Mouse (Mus musculus): ENCODE results near the gene Hrh2. TPM values are rescaled to one million over a fixed set of nuclear protein-coding genes. Genes with fewer than 3 reads are reported as not detected.

Hrh2 gene
- polyA plus RNA-seq, 1 experiment from 2014 or later = 1.2 TPM

- no peaks in the 10 kb centered on the region for H3K9me3 ChIP-seq (replicated peaks; ENCODE audit: control insufficient read depth, low read length, poor library complexity, severe bottlenecking)
- H3K27ac ChIP-seq (ENCODE audit: low read length) = no peak overlapping the region
- no peak overlapping the region for H3K4me3 ChIP-seq (ENCODE audit: low read depth, low read length)
- H3K27me3 ChIP-seq (ENCODE audit: control insufficient read depth, insufficient read depth, low read depth, low read length) = no peaks in the 10 kb centered on the region
- no peak overlapping the region for H3K9ac ChIP-seq (ENCODE audit: low read depth, low read length)
- no peak overlapping the region for H3K4me2 ChIP-seq (ENCODE audit: low read length)
- 0 out of 2 replicates have a peak, but pooled peaks cover 2% of the 10 kb centered on the region for H3K4me1 ChIP-seq (ENCODE audit: control insufficient read depth, insufficient read depth, low read length)
- ATAC-seq = no peak
- WGBS = 83% methylated on average over 8 of the region's 8 CpGs
- H3K36me3 ChIP-seq (ENCODE audit: control insufficient read depth, insufficient read depth, low read length) = no peaks in the 10 kb centered on the region
Observed at GRCm38 (mm10) chr13:54202458-54202857, 10.5 kb downstream of the Hrh2 start.

DNA sequence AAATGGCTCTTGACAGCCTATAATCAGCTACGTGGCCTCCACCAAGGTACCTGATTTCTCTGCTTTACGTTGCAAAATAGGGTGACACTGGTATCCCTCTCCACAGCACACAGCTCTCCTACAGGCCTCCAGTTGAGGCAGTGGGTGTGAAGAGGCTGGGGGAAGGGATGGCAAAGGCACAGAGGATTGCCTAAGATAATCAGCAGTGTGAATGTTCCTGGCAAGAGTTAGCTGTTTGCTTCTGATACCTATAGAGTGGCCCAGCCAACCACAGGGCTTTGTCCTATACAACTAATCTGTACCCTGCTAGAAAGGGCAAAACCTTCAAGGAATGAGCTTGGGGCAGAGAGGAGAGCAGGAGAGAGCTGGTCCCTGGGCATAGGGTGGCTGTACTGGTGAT lies 11.5 kb downstream of the Hrh2 start:
- 84% methylated on average over 2 of the region's 2 CpGs for whole genome bisulfite sequencing
- Histone ChIP-seq H3K4me3 (ENCODE audit: low read depth, low read length) (no peak overlapping the region), H3K36me3 (ENCODE audit: control insufficient read depth, insufficient read depth, low read length) (no peaks in the 10 kb centered on the region), H3K4me1 (ENCODE audit: control insufficient read depth, insufficient read depth, low read length) (0 out of 2 replicates have a peak, but pooled peaks cover 2% of the 10 kb centered on the region), H3K9ac (ENCODE audit: low read depth, low read length) (no peak overlapping the region), H3K27me3 (ENCODE audit: control insufficient read depth, insufficient read depth, low read depth, low read length) (no peaks in the 10 kb centered on the region), H3K27ac (ENCODE audit: low read length) (no peak overlapping the region), H3K9me3 (replicated peaks; ENCODE audit: control insufficient read depth, low read length, poor library complexity, severe bottlenecking) (no peaks in the 10 kb centered on the region), H3K4me2 (ENCODE audit: low read length) (no peak overlapping the region)
- ATAC-seq = no peak

- no peaks in the 10 kb centered on the region for H3K9me3 ChIP-seq (replicated peaks; ENCODE audit: control insufficient read depth, low read length, poor library complexity, severe bottlenecking)
- H3K27me3 ChIP-seq (ENCODE audit: control insufficient read depth, insufficient read depth, low read depth, low read length) = no peaks in the 10 kb centered on the region
- H3K27ac ChIP-seq (ENCODE audit: low read length) = no peak overlapping the region
- H3K9ac ChIP-seq (ENCODE audit: low read depth, low read length) = no peak overlapping the region
- peaks cover 2% of the 10 kb centered on the region; the same call in 1 of the 2 replicates for H3K4me1 ChIP-seq (ENCODE audit: control insufficient read depth, insufficient read depth, low read length)
- H3K4me3 ChIP-seq (ENCODE audit: low read depth, low read length) = no peak overlapping the region
- WGBS = 82% methylated on average over 7 of the region's 7 CpGs
- ATAC-seq = no peak
- no peaks in the 10 kb centered on the region for H3K36me3 ChIP-seq (ENCODE audit: control insufficient read depth, insufficient read depth, low read length)
- H3K4me2 ChIP-seq (ENCODE audit: low read length) = no peak overlapping the region
Observed at GRCm38 (mm10) chr13:54205195-54205594, 13.3 kb downstream of the Hrh2 start.

DNA sequence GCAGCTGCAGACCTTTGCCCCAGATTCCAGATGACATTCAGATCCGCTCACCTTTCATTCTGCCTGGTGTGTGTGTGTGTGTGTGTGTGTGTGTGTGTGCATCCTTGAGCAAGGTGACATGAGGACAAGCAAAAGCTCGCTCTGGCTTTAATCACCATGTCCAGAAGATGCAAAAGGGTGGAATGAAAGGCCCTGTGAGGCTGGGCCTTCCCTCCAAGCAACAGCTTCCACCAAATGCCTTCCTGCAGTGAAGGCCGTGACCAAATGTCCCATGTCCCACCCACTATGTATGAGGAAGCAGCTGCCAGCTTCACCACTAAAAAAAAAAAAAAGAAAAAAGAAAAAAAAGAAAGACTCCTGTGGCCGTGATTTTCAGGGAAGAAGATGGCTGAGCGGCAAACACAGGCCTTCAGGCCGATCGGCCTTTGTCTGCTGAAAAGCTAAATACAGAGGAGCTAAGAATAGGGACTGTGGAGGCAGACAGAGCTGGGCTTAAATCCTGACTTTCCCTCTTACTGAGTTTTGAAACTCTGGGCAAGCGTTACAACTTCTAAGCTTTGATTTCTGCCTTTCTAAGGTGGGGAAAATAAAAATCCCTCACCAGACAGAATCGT lies 14.3 kb downstream of the Hrh2 start:
- WGBS = 34% methylated on average over 9 of the region's 9 CpGs
- no peak overlapping the region for H3K4me3 ChIP-seq (ENCODE audit: low read depth, low read length)
- H3K4me1 ChIP-seq (ENCODE audit: control insufficient read depth, insufficient read depth, low read length) = peaks cover 2% of the 10 kb centered on the region; the same call in 1 of the 2 replicates
- H3K9me3 ChIP-seq (replicated peaks; ENCODE audit: control insufficient read depth, low read length, poor library complexity, severe bottlenecking) = no peaks in the 10 kb centered on the region
- ATAC-seq = no peak
- H3K36me3 ChIP-seq (ENCODE audit: control insufficient read depth, insufficient read depth, low read length) = no peaks in the 10 kb centered on the region
- H3K4me2 ChIP-seq (ENCODE audit: low read length) = no peak overlapping the region
- no peaks in the 10 kb centered on the region for H3K27me3 ChIP-seq (ENCODE audit: control insufficient read depth, insufficient read depth, low read depth, low read length)
- no peak overlapping the region for H3K9ac ChIP-seq (ENCODE audit: low read depth, low read length)
- no peak overlapping the region for H3K27ac ChIP-seq (ENCODE audit: low read length)

- no peak overlapping the region for H3K4me3 ChIP-seq (ENCODE audit: low read depth, low read length)
- 50% methylated on average over 8 of the region's 8 CpGs for WGBS
- no peaks in the 10 kb centered on the region for H3K9me3 ChIP-seq (replicated peaks; ENCODE audit: control insufficient read depth, low read length, poor library complexity, severe bottlenecking)
- H3K36me3 ChIP-seq (ENCODE audit: control insufficient read depth, insufficient read depth, low read length) = no peaks in the 10 kb centered on the region
- H3K9ac ChIP-seq (ENCODE audit: low read depth, low read length) = no peak overlapping the region
- no peaks in the 10 kb centered on the region for H3K27me3 ChIP-seq (ENCODE audit: control insufficient read depth, insufficient read depth, low read depth, low read length)
- ATAC-seq = no peak
- H3K4me2 ChIP-seq (ENCODE audit: low read length) = no peak overlapping the region
- peaks cover 23% of the 10 kb centered on the region for H3K4me1 ChIP-seq (ENCODE audit: control insufficient read depth, insufficient read depth, low read length)
- no peak overlapping the region for H3K27ac ChIP-seq (ENCODE audit: low read length)
Observed at GRCm38 (mm10) chr13:54209476-54210253, 17.7 kb downstream of the Hrh2 start.

GRCm38 (mm10) chr13:54211528-54212488 lies 19.9 kb downstream of the Hrh2 start:
- H3K36me3 ChIP-seq (ENCODE audit: control insufficient read depth, insufficient read depth, low read length) = no peaks in the 10 kb centered on the region
- no peak overlapping the region for H3K4me3 ChIP-seq (ENCODE audit: low read depth, low read length)
- peak overlapping the region; percentile 79 for H3K27ac ChIP-seq (ENCODE audit: low read length)
- no peaks in the 10 kb centered on the region for H3K27me3 ChIP-seq (ENCODE audit: control insufficient read depth, insufficient read depth, low read depth, low read length)
- 12% methylated on average over 10 of the region's 10 CpGs for WGBS
- H3K4me2 ChIP-seq (ENCODE audit: low read length) = peak overlapping the region; percentile 27; the same call in 1 of the 2 replicates
- H3K9me3 ChIP-seq (replicated peaks; ENCODE audit: control insufficient read depth, low read length, poor library complexity, severe bottlenecking) = no peaks in the 10 kb centered on the region
- ATAC-seq = peak; percentile 91
- peaks cover 21% of the 10 kb centered on the region for H3K4me1 ChIP-seq (ENCODE audit: control insufficient read depth, insufficient read depth, low read length)
- H3K9ac ChIP-seq (ENCODE audit: low read depth, low read length) = peak overlapping the region; percentile 22; the same call in 1 of the 2 replicates

DNA sequence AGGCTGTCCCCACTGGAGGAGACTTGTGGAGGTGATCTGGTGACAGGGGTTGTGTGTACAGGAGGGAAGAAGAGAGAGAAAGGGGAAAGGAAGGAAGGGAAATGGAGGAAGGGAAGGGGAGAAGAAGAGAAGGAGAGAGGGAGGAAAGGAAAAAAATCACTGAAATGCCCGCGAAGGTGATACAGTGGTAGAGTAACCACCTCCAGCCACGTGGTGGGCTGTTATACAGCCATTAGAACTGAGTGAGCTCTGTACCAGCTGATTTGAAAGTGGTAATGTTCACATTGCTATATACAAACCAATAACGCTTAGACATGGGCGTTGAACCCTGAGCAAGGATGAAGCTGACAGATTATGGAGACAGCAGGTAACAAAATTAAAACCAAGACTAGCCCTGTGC lies 20.6 kb downstream of the Hrh2 start:
- Histone ChIP-seq H3K36me3 (ENCODE audit: control insufficient read depth, insufficient read depth, low read length) (no peaks in the 10 kb centered on the region), H3K9ac (ENCODE audit: low read depth, low read length) (peak overlapping the region; percentile 22; the same call in 1 of the 2 replicates), H3K4me1 (ENCODE audit: control insufficient read depth, insufficient read depth, low read length) (peaks cover 21% of the 10 kb centered on the region), H3K4me2 (ENCODE audit: low read length) (peak overlapping the region; percentile 27; the same call in 1 of the 2 replicates), H3K9me3 (replicated peaks; ENCODE audit: control insufficient read depth, low read length, poor library complexity, severe bottlenecking) (no peaks in the 10 kb centered on the region), H3K4me3 (ENCODE audit: low read depth, low read length) (no peak overlapping the region), H3K27ac (ENCODE audit: low read length) (peak overlapping the region; percentile 79), H3K27me3 (ENCODE audit: control insufficient read depth, insufficient read depth, low read depth, low read length) (no peaks in the 10 kb centered on the region)
- WGBS = 30% methylated on average over 5 of the region's 5 CpGs
- ATAC-seq = peak; percentile 32; the same call in 1 of the 2 replicates

DNA sequence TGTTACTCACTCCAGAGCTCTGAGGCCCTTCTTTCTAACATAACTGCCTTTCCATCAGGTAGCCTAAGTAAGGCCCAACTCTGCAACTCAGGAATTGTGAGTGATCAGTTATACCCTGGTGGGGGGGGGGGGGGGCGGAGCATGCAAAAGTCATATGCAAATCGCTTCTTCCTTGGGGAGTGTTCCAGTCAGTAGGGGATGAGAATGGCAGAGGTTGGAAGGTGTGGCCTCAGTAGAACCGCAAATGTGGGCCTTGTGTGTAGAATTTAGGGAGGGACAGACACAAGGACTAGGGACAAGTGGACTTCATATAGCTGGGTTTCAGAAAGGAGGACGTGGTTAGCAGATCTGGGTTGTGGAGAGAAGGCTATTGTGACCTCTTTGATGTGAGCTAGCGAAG lies 23.3 kb downstream of the Hrh2 start:
- no peak for ATAC-seq
- Histone ChIP-seq H3K4me2 (ENCODE audit: low read length) (no peak overlapping the region), H3K4me1 (ENCODE audit: control insufficient read depth, insufficient read depth, low read length) (peaks cover 21% of the 10 kb centered on the region), H3K27me3 (ENCODE audit: control insufficient read depth, insufficient read depth, low read depth, low read length) (no peaks in the 10 kb centered on the region), H3K4me3 (ENCODE audit: low read depth, low read length) (no peak overlapping the region), H3K9ac (ENCODE audit: low read depth, low read length) (no peak overlapping the region), H3K36me3 (ENCODE audit: control insufficient read depth, insufficient read depth, low read length) (no peaks in the 10 kb centered on the region), H3K27ac (ENCODE audit: low read length) (no peak overlapping the region), H3K9me3 (replicated peaks; ENCODE audit: control insufficient read depth, low read length, poor library complexity, severe bottlenecking) (no peaks in the 10 kb centered on the region)
- WGBS = 53% methylated on average over 5 of the region's 5 CpGs

Data from midbrain, embryonic 16.5 days (tissue).